Mouse (Mus musculus) neural tube, embryonic 14.5 days (tissue): Measurements from ENCODE around the gene Omd. TPM values are rescaled to one million over a fixed set of nuclear protein-coding genes. Genes with fewer than 3 reads are reported as not detected.

Experiments used
- ATAC-seq: fragments of 200-750 bp; cut with Nextera tagmentation; 2 replicates; pipeline ENCODE4 v1.8.0; 2017; ENCODE audit warnings: low read depth, mild to moderate bottlenecking, moderate TSS enrichment, moderate library complexity
- H3K27ac ChIP-seq: fragments of 300-500 bp; sonication (generic); 2 replicates; pipeline ENCODE4 v1.5.1; 2014; ENCODE audit warnings: low read depth, mild to moderate bottlenecking, control low read depth, low read length, moderate library complexity, mixed read lengths
- H3K27me3 ChIP-seq: fragments of 300-500 bp; sonication (generic); 2 replicates; pipeline ENCODE4 v1.6.1; 2014; ENCODE audit warnings: low read length; ENCODE audit not compliant: control insufficient read depth, insufficient read depth
- H3K36me3 ChIP-seq: fragments of 300-500 bp; sonication (generic); 2 replicates; pipeline ENCODE4 v1.6.1; 2014; ENCODE audit warnings: low read length, mixed read lengths; ENCODE audit not compliant: control insufficient read depth, insufficient read depth
- H3K4me1 ChIP-seq: fragments of 300-500 bp; sonication (generic); 2 replicates; pipeline ENCODE4 v1.6.1; 2014; ENCODE audit warnings: low read length; ENCODE audit not compliant: control insufficient read depth, insufficient read depth
- H3K4me2 ChIP-seq: fragments of 300-500 bp; sonication (generic); 2 replicates; pipeline ENCODE4 v1.6.1; 2014; ENCODE audit warnings: mild to moderate bottlenecking, low read depth, low read length, control low read depth
- H3K4me3 ChIP-seq: fragments of 300-500 bp; sonication (generic); 2 replicates; pipeline ENCODE4 v1.5.1; 2014; ENCODE audit warnings: low read depth, low read length, control low read depth, mixed read lengths
- H3K9ac ChIP-seq: fragments of 300-500 bp; sonication (generic); replicated peaks from 2 replicates; pipeline ENCODE4 v1.6.1; 2014; ENCODE audit warnings: low read depth, mild to moderate bottlenecking, control low read depth, low read length, mixed read lengths
- H3K9me3 ChIP-seq: fragments of 300-500 bp; sonication (generic); 2 replicates; pipeline ENCODE4 v1.6.1; 2016; ENCODE audit warnings: low read length; ENCODE audit not compliant: control insufficient read depth
- WGBS: fragments of 180-500 bp; shearing (Covaris S2); extraction: QIAGEN DNeasy Blood & Tissue Kit; methylation state at CpG from one replicate; pipeline ENCODE4 v1.1.7; 2014; 5-methylcytosine and 5-hydroxymethylcytosine counted together
- polyA plus RNA-seq: library from polyadenylated mRNA; unstranded; fragments of >200 nt; fragmentation: Nextera tagmentation; extraction: Ambion mirVana; gene quantifications from 2 replicates; pipeline ENCODE4 v1.2.1, GENCODE M21; 2014

Omd gene
- polyA plus RNA-seq, 1 experiment from 2014 or later = 0.19 TPM

GRCm38 (mm10) chr13:49556203-49556602 lies 26.1 kb upstream of the Omd start:
- no peaks in the 10 kb centered on the region for H3K4me1 ChIP-seq
- no peak overlapping the region for H3K9ac ChIP-seq
- no peak for ATAC-seq
- 88% methylated on average over 1 of the region's 1 CpGs for WGBS
- H3K9me3 ChIP-seq = no peaks in the 10 kb centered on the region
- H3K27me3 ChIP-seq = no peaks in the 10 kb centered on the region
- H3K36me3 ChIP-seq = no peaks in the 10 kb centered on the region
- no peak overlapping the region for H3K4me3 ChIP-seq
- H3K27ac ChIP-seq = no peak overlapping the region
- H3K4me2 ChIP-seq = no peak overlapping the region

DNA sequence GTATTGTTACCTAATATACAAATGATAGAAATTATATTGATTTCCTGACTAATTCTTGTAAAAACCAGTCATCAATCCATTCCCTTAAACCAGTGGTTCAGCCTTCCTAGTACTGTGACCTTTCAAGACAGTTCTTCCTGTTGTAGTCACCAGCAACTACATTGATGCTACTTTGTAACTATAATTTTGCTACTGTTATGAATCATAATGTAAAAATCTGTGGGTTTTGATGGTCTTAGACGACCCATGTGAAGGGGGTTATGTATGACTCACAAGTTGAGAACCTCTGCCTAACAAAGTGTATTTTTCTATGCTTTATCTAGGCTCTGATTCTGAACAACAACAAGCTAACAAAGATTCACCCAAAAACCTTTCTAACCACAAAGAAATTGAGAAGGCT lies 25.3 kb upstream of the Omd start:
- ATAC-seq = no peak
- Histone ChIP-seq H3K27me3 (no peaks in the 10 kb centered on the region), H3K4me2 (no peak overlapping the region), H3K4me3 (no peak overlapping the region), H3K27ac (no peak overlapping the region), H3K9me3 (no peaks in the 10 kb centered on the region), H3K4me1 (no peaks in the 10 kb centered on the region), H3K36me3 (no peaks in the 10 kb centered on the region), H3K9ac (no peak overlapping the region)
- WGBS = 71% methylated on average over 1 of the region's 1 CpGs

DNA sequence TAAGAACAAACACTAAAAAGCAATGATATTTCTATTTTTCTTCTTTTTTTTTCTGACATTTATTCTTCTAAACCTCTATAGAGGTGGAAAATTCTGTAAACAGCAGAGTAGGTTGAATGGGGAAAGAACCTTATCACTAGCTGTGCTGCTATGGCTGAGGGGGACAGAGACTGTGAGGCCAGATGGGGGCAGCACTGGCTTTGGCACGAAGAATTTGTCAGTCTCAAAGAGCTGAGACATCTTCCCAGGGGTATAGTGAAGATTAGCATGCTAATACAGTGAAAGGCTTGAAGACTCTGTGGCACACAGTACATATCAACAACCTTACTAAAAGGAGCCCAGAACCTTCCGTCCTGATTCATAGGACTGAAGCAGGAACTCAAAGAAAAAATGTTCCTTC lies 23.1 kb upstream of the Omd start:
- Histone ChIP-seq H3K27me3 (no peaks in the 10 kb centered on the region), H3K36me3 (no peaks in the 10 kb centered on the region), H3K27ac (no peak overlapping the region), H3K4me2 (no peak overlapping the region), H3K9me3 (no peaks in the 10 kb centered on the region), H3K4me1 (no peaks in the 10 kb centered on the region), H3K9ac (no peak overlapping the region), H3K4me3 (no peak overlapping the region)
- WGBS = 30% methylated on average over 2 of the region's 2 CpGs
- no peak for ATAC-seq

GRCm38 (mm10) chr13:49560886-49561285 lies 21.4 kb upstream of the Omd start:
- H3K27me3 ChIP-seq = no peaks in the 10 kb centered on the region
- no peak overlapping the region for H3K27ac ChIP-seq
- no peaks in the 10 kb centered on the region for H3K36me3 ChIP-seq
- H3K9ac ChIP-seq = no peak overlapping the region
- no peak overlapping the region for H3K4me3 ChIP-seq
- ATAC-seq = no peak
- no peak overlapping the region for H3K4me2 ChIP-seq
- H3K4me1 ChIP-seq = no peaks in the 10 kb centered on the region
- WGBS = 76% methylated on average over 2 of the region's 2 CpGs
- no peaks in the 10 kb centered on the region for H3K9me3 ChIP-seq

GRCm38 (mm10) chr13:49564347-49564746 lies 17.9 kb upstream of the Omd start:
- Histone ChIP-seq H3K4me1 (no peaks in the 10 kb centered on the region), H3K27me3 (no peaks in the 10 kb centered on the region), H3K4me3 (no peak overlapping the region), H3K27ac (no peak overlapping the region), H3K9ac (no peak overlapping the region), H3K36me3 (no peaks in the 10 kb centered on the region), H3K4me2 (no peak overlapping the region), H3K9me3 (no peaks in the 10 kb centered on the region)
- no peak for ATAC-seq
- 87% methylated on average over 1 of the region's 1 CpGs for WGBS

GRCm38 (mm10) chr13:49570371-49570770 lies 11.9 kb upstream of the Omd start:
- no peak overlapping the region for H3K4me2 ChIP-seq
- no peaks in the 10 kb centered on the region for H3K4me1 ChIP-seq
- no peaks in the 10 kb centered on the region for H3K36me3 ChIP-seq
- no peaks in the 10 kb centered on the region for H3K9me3 ChIP-seq
- H3K9ac ChIP-seq = no peak overlapping the region
- no peak overlapping the region for H3K4me3 ChIP-seq
- WGBS = 69% methylated on average over 3 of the region's 3 CpGs
- no peak for ATAC-seq
- no peak overlapping the region for H3K27ac ChIP-seq
- H3K27me3 ChIP-seq = no peaks in the 10 kb centered on the region

DNA sequence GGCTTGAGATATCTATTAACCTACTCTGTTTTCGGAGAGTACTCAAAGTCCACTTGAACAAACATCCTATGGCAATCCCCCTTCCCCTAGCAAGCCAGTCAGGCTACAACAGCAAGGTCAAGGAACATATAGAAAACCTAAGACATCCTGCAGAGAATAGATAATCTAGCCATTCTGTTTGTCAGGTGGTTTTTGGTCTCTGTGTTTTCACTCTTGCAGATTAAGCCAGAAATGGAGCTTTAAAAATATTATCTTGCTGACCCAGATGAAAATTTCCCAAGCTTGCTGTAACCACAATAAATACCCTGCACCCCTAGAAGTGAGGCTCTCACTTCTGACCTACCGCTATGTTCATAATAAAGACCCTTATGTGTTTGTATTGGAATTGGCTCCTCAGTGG lies 10.8 kb upstream of the Omd start:
- Histone ChIP-seq H3K9ac (no peak overlapping the region), H3K27ac (no peak overlapping the region), H3K9me3 (no peaks in the 10 kb centered on the region), H3K4me3 (no peak overlapping the region), H3K36me3 (no peaks in the 10 kb centered on the region), H3K27me3 (no peaks in the 10 kb centered on the region), H3K4me1 (no peaks in the 10 kb centered on the region), H3K4me2 (no peak overlapping the region)
- no peak for ATAC-seq
- WGBS = 90% methylated on average over 2 of the region's 2 CpGs

DNA sequence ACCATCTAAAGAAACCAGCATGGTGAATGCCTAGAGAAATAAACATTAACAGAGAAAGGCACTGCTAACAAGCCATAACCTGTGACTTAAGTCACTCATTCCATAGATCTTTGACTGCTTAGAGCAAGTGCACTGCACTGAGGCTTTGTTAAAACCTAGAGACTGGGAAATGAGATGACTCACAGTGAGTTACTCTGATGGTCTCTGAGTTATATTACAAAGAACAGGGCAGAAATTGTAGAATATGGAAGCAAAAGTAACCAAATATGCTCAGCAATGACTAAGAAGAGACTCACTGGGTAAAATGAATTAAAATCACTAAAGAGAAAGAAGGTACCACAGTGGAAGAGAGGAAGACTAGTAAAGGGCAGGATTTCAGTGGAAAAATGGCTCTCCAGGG lies 1.6 kb downstream of the Omd start:
- no peaks in the 10 kb centered on the region for H3K9me3 ChIP-seq
- H3K4me2 ChIP-seq = no peak overlapping the region
- no peaks in the 10 kb centered on the region for H3K27me3 ChIP-seq
- no peak overlapping the region for H3K27ac ChIP-seq
- no peak for ATAC-seq
- no peaks in the 10 kb centered on the region for H3K36me3 ChIP-seq
- no peak overlapping the region for H3K4me3 ChIP-seq
- H3K4me1 ChIP-seq = no peaks in the 10 kb centered on the region
- no peak overlapping the region for H3K9ac ChIP-seq

GRCm38 (mm10) chr13:49584307-49585005 lies 2.2 kb downstream of the Omd start:
- no peaks in the 10 kb centered on the region for H3K9me3 ChIP-seq
- H3K4me1 ChIP-seq = no peaks in the 10 kb centered on the region

More at GRCm38 (mm10) chr13:49584307-49585005, 2.2 kb downstream of the Omd start:
- Histone ChIP-seq H3K9ac (no peak overlapping the region), H3K4me3 (no peak overlapping the region), H3K27me3 (no peaks in the 10 kb centered on the region), H3K4me2 (no peak overlapping the region), H3K36me3 (no peaks in the 10 kb centered on the region), H3K27ac (no peak overlapping the region)
- 78% methylated on average over 8 of the region's 8 CpGs for WGBS
- ATAC-seq = no peak
